Mouse (Mus musculus) heart, adult 11 months (tissue): ENCODE data around the gene Mipep.

Experiments
- DNase-seq: peaks from one replicate; pipeline ENCODE4 v3.0.0; 2022

The Mipep gene

DNA sequence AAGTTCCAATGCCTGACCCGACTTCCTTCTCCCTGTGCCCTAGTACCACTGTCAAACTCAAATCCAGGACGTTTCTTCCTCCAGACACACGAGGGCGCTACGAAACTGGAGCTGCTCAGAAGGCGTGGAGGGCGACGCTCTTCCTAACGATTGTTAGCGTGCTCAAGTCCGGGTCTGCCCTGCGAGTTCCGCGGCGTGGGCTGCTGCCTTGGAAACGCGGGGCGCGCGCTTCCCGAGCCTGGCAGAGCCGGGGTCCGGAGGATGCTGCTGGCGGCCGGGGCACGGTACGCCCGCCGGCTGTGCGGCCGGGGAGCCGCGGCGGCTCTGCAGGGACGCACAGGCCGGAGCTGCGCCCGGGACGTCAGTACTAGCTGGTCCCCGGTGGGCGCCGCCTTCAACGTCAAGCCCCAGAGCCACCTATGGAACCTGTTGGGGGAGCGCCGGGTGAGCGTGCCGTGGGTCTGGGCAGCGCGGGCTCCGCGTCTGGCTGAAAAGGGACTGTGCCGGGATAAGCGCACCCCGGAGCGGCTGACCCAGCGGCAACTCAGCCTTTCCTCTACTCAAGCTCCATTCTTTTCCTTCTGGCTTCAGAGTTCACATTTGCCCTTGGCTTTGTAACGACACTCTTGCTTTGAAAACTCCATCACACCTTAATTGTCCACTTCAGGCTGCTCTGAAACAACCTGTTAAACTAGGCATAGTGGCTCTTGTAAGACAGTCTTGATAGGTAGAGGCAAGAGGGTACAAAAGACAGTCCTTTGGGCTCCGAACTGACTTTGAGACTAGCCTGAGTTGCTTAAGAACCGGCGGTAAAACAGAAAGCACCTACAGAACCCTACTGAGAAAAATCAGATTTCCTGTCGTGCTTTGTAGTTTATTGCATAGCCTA lies at the start of gene Mipep:
TSS of gene Mipep (plus strand) at position 147 of the 889 bp plus-strand sequence.
- DNase-seq: peak; percentile 97

DNA sequence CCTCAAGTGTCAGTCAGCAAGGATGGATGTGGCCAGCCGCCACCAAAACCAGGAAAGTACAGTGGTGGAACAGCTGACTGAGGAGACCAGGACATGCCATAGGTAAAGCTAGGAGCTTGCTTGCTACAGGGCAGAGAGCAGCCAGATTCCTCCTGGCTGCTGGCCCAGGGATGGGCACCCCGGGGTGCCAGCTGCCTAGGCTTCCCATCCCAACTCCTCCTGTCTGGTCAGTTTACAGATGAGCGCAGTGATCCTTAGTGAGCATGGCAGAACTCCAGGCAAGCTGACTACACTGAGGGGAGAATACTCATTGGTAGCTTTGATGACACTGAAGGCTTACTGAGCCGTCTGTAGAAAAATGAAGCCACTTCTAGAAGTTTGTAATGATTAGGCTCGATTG lies 49.2 kb upstream of the Mipep start:
- DNase-seq: no peak

DNA sequence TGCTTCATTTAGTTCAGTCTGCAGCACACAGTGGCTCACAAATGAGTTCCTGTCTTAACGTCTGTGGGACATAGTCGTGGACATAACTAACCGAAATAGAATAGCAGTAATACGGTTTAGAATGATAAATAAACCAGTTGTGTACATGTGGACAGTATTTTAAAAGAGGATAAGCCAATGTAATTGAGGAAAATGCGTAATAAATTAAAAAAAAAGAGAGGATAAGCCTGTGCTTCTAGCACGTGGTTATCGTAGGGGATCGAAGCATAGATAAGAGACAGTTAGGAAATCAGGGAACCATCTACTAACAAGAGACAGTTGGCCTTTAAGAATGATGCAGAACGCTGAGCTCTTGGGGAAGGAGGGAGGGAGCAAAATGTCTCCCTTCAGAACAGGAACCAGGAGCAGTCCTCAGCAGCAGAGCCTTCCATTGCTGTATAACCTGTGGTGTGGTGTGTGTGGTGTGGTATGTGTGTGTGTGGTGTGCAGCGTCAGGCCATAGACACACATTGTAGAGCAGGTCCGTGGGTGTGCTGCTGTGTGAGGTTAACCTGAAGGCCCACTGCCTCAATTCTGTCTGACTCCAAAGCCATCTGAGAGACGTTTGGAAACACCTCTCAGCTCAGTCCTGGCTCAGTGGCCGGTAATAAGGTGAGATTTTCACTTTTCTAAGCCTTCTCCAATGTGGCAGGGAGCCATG lies 48.4 kb upstream of the Mipep start:
- no peak for DNase-seq

DNA sequence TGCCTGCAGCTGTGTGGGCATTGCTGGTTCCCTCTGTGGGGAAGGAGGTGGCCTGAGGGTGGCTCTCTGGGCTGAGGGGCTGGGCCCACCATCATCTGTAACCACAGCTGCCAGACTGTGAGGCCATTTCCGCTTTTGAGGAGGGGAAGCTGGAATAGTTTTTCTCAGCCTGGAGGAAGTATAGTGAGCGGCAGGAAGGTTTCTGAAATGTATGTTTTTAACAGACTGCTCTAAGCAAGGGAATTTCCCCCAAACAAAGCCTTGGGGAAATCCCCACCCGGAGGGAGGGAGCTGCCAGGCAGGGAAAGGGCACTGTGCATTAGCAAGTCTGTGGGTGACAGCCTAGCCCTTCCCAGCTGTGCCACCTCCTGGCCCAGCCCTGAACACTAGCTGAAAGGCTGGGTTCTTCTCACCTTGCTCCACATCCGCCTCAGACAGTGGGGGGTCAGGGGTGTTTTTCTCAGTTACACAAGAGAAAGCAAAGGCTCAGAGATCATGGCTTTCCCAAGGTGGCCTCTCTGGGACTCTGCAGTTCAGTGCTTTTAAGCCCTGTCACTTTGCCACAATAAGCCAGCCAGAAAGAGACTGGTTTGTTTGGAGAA lies 47.7 kb upstream of the Mipep start:
- DNase-seq: peak; percentile 98

DNA sequence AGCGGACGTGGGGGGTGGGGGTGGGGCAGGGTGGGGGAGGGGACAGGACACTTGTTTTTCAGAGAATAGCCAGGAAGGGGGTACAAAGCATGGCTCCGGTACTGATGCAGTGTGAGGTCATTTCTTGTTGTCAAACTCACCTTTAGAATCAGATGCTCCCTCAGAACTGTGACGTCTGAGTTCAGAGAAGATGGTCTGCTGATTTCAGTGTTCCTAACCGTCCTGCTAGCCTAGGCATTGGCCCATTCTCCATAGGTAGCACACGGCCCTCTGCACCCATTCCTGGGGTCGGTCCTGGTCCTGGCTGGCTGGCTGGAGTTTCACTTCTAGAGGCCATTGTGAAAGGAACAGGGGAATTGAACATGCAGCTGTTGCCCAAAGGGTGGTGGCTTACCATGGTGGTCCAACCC lies 47.2 kb upstream of the Mipep start:
- DNase-seq: no peak

DNA sequence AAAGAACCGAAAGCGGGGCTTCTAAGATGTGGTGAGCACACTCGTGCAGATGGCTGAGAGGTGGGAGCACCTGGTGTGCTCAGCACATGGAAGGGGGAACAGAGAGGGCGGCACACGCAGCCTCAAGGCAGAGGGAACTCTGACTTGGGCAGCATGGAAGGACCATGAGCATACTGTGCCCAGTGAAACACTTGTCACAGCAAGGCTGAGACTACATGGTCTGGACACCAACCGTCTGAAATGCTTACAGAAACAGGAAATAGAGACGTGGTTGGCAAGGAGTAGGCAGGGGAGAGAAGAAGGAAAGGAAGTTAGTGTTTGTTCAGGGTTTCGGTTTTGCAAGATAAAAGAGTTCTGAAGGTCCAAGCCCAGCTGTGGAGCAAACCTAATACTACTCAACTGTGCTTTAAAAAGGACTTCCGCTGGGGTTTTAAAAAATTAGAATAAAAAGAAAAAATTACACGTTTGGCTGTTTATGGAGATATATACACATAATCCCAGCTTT lies 45.9 kb upstream of the Mipep start:
- DNase-seq: peak; percentile 93

DNA sequence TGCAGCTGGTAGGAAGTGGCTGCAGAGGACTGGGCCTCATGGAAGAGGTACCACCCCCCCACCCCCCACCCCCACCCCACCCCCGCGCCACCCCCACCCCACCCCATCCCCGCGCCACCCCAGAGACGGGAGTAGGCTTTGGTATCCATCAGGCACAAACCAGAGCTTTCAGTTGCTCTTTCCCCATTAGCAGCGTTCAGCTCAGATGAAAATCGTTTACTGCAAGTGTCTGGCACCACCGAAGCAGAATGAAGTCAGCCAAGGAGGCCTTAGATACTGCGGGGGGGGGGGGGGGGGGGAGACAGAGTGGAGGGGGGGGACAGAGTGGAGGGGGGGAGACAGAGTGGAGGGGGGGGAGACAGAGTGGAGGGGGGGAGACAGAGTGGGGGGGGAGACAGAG lies 45.2 kb upstream of the Mipep start:
- peak; percentile 74 for DNase-seq

DNA sequence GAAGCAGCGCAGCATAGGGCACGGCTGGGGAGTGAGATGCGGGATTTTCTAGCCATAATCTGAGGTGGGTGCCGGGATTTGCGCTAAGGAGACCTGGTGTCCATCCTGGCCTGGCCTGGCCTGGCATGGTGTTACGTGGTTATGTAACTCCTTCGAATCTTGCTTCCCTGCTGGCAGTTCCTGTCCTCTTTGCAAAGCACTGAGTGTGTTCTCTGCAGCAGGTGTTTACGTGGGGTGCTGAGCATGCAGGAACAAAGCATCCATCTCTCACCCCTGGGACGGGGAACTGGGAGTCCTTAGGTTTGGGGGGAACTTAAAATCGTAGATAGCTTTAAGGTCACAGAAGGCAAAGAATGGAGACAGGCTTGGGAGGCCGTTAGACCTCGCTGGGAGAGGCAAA lies 44.8 kb upstream of the Mipep start:
- DNase-seq: peak; percentile 95

DNA sequence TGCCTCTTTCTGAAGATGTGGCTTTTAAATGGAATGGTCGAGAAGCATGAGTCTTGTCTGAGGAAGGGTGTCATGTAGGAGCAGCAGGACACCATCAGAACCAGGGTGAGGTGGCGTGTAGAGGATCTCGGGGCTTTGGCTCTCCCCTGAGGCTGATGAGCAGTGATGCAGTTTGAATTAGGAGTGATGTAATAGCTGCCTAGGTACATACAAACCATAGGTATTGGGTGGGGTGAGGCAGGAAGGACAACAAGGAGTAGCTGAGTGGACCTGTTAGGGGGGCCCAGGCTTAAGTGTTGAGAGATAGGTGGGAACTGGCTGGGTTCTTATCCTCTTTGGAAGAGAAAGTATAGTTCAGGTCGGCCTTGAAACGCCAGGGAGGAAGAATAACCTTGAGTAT lies 43.9 kb upstream of the Mipep start:
- peak; percentile 87 for DNase-seq

DNA sequence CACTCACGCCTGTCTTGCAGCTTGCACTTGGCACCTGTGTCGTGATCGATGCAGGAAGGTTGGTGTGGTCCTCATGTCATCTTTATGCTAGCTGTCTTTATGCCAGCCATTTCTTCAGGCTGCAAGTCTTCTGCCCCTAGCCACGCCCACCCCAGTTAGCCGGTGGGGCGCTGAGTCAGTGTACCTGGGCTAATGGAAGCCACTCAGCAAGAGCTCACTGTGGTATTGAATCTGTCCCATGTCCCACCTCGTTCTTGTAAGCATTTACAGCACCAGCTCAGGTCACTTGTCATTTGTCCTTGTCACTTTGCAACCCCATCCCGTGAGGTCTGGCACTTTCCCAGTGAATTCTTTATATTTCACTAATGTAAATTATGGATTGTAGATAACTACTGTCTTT lies 43.3 kb upstream of the Mipep start:
- DNase-seq: peak; percentile 83

DNA sequence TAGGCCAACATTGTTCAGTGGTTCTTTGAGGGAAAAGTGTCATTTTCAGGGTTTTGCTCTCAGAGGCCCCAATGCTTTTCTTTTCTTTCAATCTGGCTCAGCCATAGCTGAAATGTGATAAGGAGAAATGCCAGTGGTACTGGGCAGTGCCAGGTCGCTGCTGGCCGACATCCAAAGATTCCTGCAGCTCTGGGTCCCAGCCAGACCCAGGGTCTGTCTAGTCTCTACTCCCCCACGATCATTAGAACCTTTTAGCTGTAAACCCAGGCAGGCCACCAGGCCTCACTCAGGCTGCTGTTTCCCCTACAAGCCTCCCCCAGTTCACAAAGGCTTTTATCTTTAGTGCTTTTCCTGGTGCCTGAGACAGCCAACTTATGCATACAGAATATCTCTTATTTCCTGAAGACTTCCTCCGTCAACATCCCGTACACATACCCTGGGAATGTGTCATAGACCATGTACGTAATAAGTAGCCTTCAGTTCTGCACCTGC lies 42.8 kb upstream of the Mipep start:
- DNase-seq: peak; percentile 96

DNA sequence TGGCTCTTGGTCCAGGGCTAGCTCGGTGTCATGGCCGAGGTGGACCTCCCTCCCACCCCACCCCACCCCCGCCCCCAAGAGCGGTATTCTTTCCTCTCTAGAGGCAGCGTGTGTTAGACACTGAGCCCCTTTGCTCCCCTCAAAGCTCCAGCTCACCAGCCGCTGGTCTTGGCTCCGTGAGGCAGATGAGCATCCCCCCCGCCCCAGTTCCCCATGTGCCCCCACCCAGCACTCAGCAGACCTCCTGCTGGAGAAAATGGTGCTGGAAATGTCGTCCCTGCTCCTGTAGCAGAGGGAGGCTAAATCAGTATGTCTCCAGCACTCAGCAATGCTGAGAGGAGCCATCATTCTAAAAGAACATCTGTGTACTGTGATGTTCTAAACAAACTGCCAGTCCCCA lies 40.7 kb upstream of the Mipep start:
- peak; percentile 74 for DNase-seq

DNA sequence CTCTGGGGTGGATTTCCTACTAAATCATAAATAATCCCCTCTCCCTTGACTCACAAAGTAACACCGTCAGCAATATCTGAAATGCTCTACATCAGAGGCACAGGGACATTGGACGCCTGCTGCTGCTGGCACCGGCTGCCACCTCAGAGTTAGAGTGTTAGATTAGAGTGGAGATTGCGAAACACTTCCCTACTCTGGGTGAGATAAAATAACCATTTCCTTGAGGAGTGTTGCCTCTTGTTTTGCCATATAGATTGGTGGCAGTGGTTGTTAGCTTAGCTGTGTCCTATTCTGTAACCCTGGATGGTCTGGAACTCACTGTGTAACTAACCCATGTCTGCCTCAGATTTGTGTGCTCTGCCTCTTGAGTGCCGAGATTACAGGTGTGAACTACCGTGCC lies 39.2 kb upstream of the Mipep start:
- DNase-seq: no peak

DNA sequence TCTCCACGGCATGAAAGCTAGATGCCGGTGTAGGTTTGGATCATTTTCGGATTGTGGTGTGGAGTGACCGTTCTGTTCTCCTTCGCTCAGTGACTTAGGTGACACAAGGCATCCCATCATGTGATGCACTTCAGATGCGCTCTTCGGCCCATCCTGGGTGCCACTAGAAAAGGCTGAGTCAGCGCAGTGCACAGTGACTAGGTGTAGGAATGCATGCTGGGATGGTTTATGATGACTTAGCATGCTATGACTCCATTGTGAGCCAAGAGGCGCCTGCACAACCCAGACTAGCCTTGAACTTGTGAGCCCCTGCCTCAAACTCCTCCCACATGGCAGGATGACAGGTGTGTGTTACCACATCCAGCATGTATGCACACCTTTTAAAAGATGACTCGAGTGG lies 38.2 kb upstream of the Mipep start:
- no peak for DNase-seq

DNA sequence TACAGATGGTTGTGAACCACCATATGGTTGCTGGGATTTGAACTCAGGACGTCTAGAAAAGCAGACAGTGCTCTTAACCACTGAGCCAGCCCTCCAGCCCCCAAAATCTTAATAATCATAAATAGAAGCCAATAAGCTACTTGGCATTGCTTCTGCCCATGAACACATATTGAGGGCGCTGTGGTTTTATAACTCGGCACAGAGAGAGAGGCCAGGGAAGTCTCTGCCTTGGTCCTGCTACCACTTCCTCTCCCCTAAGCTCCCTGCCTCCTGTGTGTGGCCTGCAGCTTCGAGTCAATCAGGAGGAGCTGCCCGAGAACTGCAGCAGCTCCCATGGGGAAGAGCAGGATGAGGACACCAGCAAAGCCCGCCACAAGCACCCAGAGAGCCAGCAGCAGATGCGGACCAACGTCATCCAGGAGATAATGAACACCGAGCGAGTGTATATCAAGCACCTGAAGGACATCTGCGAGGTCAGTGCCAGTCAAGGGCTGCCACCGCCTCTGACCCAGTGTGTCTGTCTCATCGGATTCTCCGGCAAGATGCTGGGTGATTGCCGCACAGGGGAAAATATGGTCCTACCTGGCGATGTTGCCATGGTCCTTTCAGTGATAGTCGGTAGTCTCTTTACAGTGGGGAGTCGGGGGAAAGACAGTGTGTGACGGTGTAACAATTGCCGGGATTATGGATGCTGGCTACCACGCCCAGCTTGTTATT lies 37.1 kb upstream of the Mipep start:
- DNase-seq: peak; percentile 91

DNA sequence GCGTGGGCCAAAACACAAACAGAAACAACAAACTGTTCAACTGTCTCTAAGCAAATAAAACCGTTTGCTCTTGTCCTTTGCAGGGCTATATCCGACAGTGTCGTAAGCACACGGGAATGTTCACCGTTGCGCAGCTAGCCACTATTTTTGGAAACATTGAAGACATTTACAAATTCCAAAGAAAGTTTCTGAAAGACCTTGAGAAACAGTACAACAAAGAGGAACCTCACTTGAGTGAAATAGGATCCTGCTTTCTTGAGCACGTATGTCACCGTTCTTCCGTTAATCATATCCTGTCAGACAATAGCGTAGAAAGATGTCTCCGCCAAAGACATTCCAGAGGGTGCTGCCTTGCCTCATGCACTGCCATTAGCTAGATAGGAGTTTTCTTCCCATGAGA lies 34.5 kb upstream of the Mipep start:
- DNase-seq: peak; percentile 91

DNA sequence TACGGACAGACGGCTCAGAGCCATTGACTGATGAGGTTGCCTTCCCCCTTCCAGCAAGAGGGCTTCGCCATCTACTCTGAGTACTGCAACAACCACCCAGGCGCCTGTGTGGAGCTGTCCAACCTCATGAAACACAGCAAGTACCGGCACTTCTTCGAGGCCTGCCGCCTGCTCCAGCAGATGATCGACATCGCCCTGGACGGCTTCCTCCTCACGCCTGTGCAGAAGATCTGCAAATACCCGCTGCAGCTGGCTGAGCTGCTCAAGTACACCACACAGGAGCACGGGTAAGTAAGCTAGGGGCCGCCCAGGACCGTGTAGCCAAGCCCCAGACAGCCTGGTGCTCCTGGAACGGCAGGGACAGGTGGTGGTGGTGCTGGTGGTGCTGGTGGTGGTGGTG lies 32.8 kb upstream of the Mipep start:
- peak; percentile 90 for DNase-seq

DNA sequence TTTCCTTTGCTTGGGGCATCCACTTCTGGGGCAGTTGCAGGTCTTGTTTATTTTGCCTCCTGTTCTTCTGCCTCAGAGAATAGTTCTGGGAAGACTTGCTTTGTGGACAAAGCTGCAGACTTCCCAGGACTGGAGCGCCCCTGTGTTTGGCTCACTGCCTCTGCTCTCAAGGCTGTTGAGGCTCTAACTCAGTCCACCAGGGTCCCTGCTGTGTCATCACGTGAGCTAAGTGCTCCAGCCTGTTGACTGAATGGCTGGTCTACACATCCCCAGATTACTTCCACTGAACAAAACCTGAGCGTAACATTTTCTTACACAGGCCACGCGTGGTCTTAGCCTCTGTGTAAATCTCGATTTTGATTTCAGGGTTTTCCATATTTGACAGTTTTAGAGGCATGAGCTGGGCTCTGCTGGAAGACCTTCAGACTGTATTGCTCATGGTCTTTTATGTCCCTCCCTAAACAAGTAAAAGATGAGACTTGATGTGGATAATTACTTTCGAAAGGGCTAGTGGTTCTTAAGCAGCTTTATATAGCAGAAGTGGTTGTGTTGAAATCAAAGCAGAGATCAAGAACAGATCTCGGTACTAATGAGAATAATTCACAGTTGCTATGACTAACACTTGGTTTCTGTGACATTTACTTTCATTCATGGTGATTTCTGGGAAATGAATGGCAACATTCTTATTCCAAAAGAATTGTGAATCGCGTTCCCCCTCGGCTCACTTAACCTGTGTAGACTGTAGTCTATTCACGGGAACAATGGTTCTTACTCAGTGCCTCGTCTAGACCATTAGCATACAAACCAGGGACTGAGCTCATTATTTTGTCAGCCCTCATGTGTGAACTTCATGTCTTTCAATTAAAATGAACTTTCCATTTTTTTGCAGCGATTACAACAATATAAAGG lies 31.2 kb upstream of the Mipep start:
- peak; percentile 78 for DNase-seq

DNA sequence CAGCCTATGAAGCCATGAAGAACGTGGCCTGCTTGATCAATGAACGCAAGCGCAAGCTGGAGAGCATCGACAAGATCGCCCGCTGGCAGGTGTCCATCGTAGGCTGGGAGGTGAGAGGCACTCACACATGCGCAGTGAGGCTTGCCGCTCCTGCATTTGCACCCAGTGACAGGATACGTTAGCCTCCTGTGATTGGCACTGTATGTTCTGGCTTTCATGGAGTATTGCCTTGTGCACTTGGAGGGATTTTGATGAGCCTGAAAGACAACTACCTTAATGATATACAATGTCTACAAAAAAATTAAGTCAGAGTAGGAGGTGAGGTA lies 30.6 kb upstream of the Mipep start:
- peak; percentile 70 for DNase-seq

DNA sequence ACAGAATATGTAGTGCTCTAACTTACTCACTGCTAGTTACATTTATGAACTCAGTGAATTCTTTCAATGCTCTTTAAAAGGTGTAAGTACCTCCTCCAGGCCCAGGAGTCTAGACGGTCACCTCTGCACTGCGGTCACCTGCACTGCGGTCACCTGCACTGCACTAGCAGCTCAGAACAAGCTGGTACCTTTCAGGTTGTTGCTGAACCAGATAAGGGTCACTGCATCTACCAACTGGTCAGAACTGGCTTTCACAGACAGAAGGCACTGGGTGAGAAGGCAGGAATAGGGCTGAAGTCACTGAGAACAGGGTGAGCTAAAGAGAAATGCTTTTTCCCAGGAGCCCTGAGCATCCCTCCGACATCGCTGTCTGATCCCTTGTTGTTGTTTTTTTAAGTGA lies 29.7 kb upstream of the Mipep start:
- no peak for DNase-seq

DNA sequence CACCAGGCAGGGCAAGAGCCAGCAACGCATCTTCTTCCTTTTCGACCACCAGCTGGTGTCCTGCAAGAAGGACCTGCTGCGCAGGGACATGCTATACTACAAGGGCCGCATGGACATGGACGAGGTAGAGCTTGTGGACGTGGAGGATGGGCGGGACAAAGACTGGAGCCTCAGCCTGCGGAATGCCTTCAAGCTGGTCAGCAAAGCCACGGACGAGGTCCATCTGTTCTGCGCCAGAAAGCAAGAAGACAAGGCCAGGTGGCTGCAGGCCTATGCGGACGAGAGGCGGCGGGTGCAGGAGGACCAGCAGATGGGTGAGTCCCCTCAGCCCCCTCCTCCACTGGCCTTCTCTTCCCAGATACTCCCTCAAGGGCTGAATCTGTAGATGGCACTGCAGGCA lies 28.1 kb upstream of the Mipep start:
- peak; percentile 91 for DNase-seq

DNA sequence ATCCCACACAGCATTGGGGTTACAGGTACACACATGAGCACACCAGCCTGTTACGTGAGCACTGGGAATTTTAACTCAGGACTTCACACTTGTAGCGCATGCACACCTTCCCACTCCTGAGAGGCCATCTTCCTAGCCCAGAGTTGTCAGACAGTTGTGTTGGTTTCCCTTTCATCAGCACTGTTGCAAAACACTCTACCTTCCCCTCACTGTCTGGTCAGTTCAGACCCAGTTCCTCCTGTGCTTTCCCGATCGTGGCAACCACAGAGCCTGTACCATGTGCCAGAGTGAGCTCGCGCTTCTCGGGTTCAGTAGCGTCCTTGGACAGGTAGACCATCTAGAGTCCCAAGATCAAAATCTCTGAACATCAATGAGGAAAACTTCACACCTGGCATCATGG lies 27.1 kb upstream of the Mipep start:
- peak; percentile 88 for DNase-seq
